Mouse (Mus musculus) brain, adult 2 months (tissue): Measurements from ENCODE around the gene Prtg.

ENCODE experiments used
- DNase-seq: peaks from one replicate; pipeline ENCODE4 v3.0.0; 2011; ENCODE audit warnings: low read depth, low spot score

Gene Prtg

DNA sequence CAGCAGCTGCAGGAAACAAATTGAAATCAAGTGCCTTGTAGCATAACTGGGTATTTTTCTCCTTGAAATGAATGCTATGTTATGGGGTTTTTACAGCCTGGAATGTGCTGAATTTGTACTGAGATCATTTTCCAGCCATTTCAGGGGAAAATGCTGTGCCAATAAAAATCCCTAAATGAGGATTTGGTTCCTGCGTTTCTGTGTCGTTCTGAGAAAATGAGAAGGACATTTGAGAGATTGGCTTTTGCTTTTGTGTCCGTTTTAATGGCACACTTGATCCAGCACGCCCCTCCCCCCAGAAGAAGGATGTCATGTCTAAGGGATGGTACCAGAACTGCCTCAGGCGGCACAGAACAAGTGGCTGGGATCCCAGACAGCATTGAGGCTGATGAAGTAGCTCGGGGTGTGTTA lies 100.0 kb downstream of the Prtg start:
- peak; percentile 44 for DNase-seq

GRCm38 (mm10) chr9:72911381-72911780 lies 104.7 kb downstream of the Prtg start:
- DNase-seq = no peak

DNA sequence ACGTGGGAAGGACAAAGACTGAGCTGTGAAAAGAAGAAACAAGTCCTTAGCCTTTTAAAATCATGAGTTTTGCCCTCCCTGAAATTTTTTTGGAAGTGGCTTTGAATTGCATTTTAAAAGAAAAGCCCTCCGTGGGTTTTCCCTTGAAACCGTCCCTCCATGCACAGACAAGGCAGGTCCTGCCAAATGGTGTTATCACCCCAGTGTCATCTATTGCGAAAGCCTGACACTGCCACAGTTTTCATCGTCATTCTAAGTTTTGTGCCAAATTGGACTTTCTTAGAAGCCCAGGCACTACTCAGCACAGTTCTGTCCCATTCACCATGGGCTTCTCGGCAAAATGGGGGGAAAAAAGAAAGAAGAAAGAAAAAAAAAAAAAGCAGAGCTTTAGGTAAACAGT lies 106.9 kb downstream of the Prtg start:
- no peak for DNase-seq

DNA sequence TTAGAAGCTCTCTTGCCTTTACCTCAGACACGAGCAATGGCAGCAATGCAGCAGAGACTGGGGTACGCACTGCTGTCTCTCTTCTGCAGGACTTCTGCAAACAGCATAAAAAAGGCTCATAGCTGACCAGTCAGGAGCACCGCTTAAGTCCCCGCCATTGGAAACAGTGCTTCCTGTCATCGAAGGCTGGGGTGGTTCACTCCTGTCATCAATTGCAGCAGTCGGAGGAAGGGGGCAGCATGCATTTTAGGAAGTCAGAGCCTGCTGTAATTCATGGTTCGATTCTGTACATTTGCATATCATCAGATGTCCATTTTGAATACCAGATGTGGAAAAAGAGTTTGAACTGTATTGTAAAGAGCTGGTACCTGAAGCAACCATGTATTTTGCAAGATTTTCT lies 109.1 kb downstream of the Prtg start:
- DNase-seq = no peak

DNA sequence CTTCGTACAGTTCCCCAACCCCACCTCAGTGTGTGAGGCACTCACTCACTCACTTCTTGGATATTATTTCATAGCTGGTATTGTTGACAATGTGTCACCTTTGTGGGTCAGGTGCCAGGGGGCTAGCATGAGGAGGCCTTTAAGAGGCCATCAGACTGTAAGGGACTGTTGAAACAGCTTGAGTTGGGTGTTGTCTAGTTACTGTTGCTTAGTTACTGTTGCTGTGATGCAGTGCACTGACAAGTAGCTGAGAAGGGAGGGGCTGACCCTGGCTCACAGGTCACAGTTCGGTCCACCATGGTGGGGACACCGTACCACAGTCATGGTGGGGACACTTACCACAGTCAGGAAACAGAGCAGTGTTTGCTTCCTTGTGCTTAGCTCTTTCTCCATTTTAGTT lies 116.4 kb downstream of the Prtg start:
- DNase-seq = no peak

- peak; percentile 52 for DNase-seq
These were observed 118.6 kb downstream of the Prtg start, which contains the start of gene Pygo1 for GRCm38 (mm10) chr9:72925021-72925934. Pygo1 (plus strand) TSS chr9:72925645.

DNA sequence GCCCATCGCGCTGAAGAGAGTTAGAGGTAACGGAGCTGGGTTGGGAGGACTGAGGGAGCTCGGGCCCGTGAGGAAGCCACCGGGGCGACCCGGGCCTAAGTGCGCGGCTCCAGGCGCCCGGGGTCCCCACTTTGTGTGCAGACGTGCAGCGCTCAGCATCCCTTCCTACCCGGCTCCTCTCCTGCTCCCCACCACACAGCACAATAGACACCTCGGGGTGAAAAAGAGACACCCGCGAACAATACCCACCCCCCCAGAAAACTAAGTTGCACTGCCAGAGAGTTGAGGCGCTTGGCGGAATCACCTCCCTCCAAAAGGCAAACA lies 119.2 kb downstream of the Prtg start:
- no peak for DNase-seq

DNA sequence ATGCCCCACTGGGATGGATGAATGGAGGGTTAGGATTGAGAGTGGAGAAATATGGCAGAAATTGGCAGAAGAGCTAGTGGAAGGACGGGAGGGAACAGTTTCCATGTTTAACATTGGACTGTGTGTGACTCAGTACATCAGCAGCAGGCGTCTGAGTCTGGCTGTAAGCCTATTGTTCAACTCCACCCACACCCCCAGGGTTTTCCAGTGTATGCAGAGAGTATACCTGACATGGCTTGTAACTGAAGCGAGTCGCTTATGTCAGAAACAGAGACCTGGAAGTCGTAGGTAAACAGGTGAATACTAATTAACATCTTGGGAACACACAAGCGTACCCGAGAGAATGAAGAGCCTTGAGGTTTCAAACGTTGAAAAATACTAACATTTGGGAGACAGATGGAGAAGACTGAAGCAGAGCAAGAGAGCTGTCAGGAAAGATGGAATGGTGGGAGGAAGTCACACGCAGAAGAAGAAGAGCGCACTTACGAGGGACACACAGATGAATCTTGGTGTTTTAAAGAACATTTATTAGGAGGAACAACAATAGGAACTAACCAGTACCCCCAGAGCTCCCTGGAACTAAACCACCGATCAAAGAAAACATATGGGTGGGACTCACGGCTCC lies 124.6 kb downstream of the Prtg start:
- peak; percentile 89 for DNase-seq

GRCm38 (mm10) chr9:72935309-72935708 lies 128.6 kb downstream of the Prtg start:
- DNase-seq = no peak

GRCm38 (mm10) chr9:72936301-72936700 lies 129.6 kb downstream of the Prtg start:
- DNase-seq = no peak

DNA sequence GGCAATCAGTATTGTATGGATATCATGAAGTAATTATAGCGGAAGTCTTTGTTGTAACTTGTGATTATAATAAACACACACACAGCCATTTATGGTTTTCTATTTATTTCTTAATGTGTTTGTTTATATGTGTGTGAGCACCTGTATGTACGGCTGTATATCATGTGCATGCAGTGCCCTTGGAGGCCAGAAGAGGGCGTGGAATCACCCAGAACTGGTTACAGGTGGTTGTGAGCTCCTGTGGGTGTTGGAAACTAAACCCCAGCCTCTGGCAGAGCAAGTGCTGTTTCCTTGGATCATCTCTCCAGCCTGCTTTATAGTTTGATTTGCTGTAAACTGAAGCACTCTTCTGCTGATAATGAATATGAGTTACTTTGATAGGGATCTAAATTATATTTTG lies 136.8 kb downstream of the Prtg start:
- DNase-seq = peak; percentile 20

DNA sequence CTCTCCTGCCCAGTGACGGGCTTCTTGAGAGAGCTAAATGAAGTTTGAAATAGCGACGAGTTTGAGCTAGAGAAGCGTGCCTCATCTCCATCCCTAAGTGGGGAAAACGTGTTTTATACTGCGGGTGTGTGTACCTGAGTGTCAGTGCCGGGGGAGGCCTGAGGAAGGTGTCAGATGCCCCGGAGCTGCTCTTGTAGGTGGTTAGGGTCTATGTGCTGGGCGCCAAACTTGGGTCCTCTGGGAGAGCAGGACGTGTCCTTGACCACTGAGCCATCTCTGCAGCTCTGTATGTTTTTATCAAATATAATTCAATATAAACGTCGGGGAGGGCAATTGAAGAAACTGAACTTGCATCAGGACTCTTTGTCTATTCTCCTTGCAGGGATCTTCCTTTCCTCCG lies 137.6 kb downstream of the Prtg start:
- DNase-seq = no peak

DNA sequence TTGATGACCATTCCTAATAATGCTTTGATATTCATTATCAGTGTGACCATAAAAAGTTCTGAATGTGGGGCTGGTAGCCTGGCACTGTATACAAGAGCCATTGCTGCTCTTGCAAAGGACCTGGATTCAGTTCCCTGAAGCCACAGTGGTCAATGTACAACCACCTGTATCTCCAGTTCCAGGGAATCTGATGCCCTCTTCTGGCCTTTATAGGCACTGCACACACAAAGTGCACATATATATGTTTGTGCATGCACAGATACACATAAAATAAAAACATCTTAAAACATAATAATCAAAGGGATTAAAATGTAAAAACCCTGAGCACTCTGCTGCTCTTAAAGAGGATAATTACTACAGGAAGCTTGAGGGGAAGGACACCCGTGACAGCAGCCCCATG lies 140.3 kb downstream of the Prtg start:
- DNase-seq = no peak

- no peak for DNase-seq
These were observed 142.9 kb downstream of the Prtg start for GRCm38 (mm10) chr9:72949572-72949971.

- DNase-seq = peak; percentile 30
These were observed 148.1 kb downstream of the Prtg start for GRCm38 (mm10) chr9:72954746-72955145.

DNA sequence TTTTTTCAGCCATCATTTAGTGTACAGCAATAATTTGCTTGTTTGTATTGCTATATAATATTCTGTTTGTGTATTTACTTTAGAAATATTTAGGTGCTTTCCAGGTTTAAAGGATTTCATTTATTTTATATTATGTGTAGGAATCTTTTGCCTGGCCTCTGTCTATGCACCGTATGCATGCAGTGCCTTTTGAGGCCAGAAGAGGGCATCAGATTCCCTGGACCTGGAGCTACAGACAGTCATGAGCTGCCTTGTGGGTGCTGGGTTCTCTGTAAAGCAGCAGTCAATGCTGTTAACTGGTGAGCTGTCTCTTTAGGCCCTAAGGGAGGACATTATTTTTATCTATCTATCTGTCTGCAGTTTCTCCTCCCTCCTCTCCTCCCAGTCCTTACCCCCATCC lies 148.9 kb downstream of the Prtg start:
- peak; percentile 60 for DNase-seq

GRCm38 (mm10) chr9:72958521-72959450 lies 152.1 kb downstream of the Prtg start, which contains the start of the genes Dyx1c1 and Gm44503:
Dyx1c1 (plus strand) TSS chr9:72958785.
Gm44503 (plus strand) TSS chr9:72958852.
- DNase-seq = peak; percentile 87

- no peak for DNase-seq
These were observed 154.7 kb downstream of the Prtg start for GRCm38 (mm10) chr9:72961346-72961745.

- DNase-seq = no peak
These were observed 155.3 kb downstream of the Prtg start for GRCm38 (mm10) chr9:72961959-72962358.
